ENCODE assay signal across 19 mouse cellular contexts in genomic region chr4:4674607-4675006, GRCm38 (mm10).
DNase-seq lines count a peak whose midpoint lies in the region; ATAC-seq and TF ChIP-seq lines count a peak whose summit lies in the region.
"Had no signal": no experiment of that assay in that cellular context is flagged by ENCODE, and none has a peak within 500 bp of the region (broad histone marks: within the 10 kb centered on the region; RNA-seq: fewer than 3 reads in every experiment).

No protein-coding gene starts in this region.

- H3K4me1 ChIP-seq in intestine, embryonic 15.5 days (replicated peaks), result no peaks in the 10 kb centered on the region
- no peaks in the 10 kb centered on the region for H3K4me1 ChIP-seq in intestine, postnatal 0 days (replicated peaks; ENCODE audit: control insufficient read depth, insufficient read depth, low read length)
- no peaks in the 10 kb centered on the region for H3K4me1 ChIP-seq in intestine, embryonic 16.5 days (ENCODE audit: control insufficient read depth, insufficient read depth, low read length)

- no peak overlapping the region for H3K27ac ChIP-seq in intestine, embryonic 15.5 days
- H3K27ac ChIP-seq in intestine, postnatal 0 days (ENCODE audit: low read depth, low read length), result no peak overlapping the region
- no peak overlapping the region for H3K27ac ChIP-seq in intestine, embryonic 16.5 days (ENCODE audit: low read length)

- H3K9me3 ChIP-seq in intestine, embryonic 15.5 days, result no peaks in the 10 kb centered on the region
- H3K9me3 ChIP-seq in intestine, postnatal 0 days (ENCODE audit: control insufficient read depth), result no peaks in the 10 kb centered on the region
- H3K9me3 ChIP-seq in intestine, embryonic 16.5 days (ENCODE audit: control insufficient read depth, low read length), result no peaks in the 10 kb centered on the region
- H3K9me3 ChIP-seq: G1E had no signal

- no peak overlapping the region for H3K9ac ChIP-seq in intestine, embryonic 15.5 days
- H3K9ac ChIP-seq in intestine, postnatal 0 days (ENCODE audit: low read depth, low read length), result no peak overlapping the region
- no peak overlapping the region for H3K9ac ChIP-seq in intestine, embryonic 16.5 days (ENCODE audit: low read depth, low read length)

- TF ChIP-seq CTCF in intestine, postnatal 0 days (IDR thresholded peaks at IDR 0.05; ENCODE audit: low read depth), result no peak

- no peak for DNase-seq in layer of hippocampus, postnatal 14 days (ENCODE audit: low spot score in 2 of 2)
- DNase-seq: adrenal gland, adult 2 months; adrenal gland, adult 8-10 months; adrenal gland, postnatal 10 days; adrenal gland, postnatal 14 days; adrenal gland, postnatal 25 days; adrenal gland, postnatal 36 days; B cell, adult 2 months; cerebellum, adult 11 months; cerebellum, adult 11-12 months; cerebellum, adult 18-20 months had no signal

- no peak overlapping the region for H3K4me3 ChIP-seq in intestine, embryonic 15.5 days (replicated peaks)
- H3K4me3 ChIP-seq in intestine, postnatal 0 days (ENCODE audit: low read depth, low read length), result no peak overlapping the region
- no peak overlapping the region for H3K4me3 ChIP-seq in intestine, embryonic 16.5 days (ENCODE audit: low read length)

- H3K27me3 ChIP-seq in intestine, embryonic 15.5 days (replicated peaks), result no peaks in the 10 kb centered on the region
- no peaks in the 10 kb centered on the region for H3K27me3 ChIP-seq in intestine, postnatal 0 days (replicated peaks; ENCODE audit: control insufficient read depth, insufficient read depth, low read length)
- H3K27me3 ChIP-seq in intestine, embryonic 16.5 days (replicated peaks; ENCODE audit: control insufficient read depth, insufficient read depth, low read length), result no peaks in the 10 kb centered on the region
- H3K27me3 ChIP-seq: CH12.LX had no signal

- no peak overlapping the region for H3K4me2 ChIP-seq in intestine, embryonic 15.5 days (replicated peaks)
- H3K4me2 ChIP-seq in intestine, postnatal 0 days (replicated peaks; ENCODE audit: low read depth), result no peak overlapping the region
- no peak overlapping the region for H3K4me2 ChIP-seq in intestine, embryonic 16.5 days (ENCODE audit: low read depth, low read length)

- no peaks in the 10 kb centered on the region for H3K36me3 ChIP-seq in intestine, embryonic 15.5 days
- no peaks in the 10 kb centered on the region for H3K36me3 ChIP-seq in intestine, postnatal 0 days (ENCODE audit: control insufficient read depth, insufficient read depth)
- H3K36me3 ChIP-seq in intestine, embryonic 16.5 days (ENCODE audit: control insufficient read depth, insufficient read depth, low read length), result no peaks in the 10 kb centered on the region
- H3K36me3 ChIP-seq: G1E had no signal

- ATAC-seq in intestine, embryonic 15.5 days, result peak; percentile 66
- no peak for ATAC-seq in intestine, postnatal 0 days
- peak; percentile 81 for ATAC-seq in intestine, embryonic 16.5 days
- ATAC-seq: activated CD4-positive, CD25-positive, alpha-beta regulatory T cell, adult 4 months; CD4-positive, CD25-positive, alpha-beta regulatory T cell, adult 4 months; Patski had no signal
